Mouse (Mus musculus): ENCODE results near the gene Dhx32.

The Dhx32 gene

DNA sequence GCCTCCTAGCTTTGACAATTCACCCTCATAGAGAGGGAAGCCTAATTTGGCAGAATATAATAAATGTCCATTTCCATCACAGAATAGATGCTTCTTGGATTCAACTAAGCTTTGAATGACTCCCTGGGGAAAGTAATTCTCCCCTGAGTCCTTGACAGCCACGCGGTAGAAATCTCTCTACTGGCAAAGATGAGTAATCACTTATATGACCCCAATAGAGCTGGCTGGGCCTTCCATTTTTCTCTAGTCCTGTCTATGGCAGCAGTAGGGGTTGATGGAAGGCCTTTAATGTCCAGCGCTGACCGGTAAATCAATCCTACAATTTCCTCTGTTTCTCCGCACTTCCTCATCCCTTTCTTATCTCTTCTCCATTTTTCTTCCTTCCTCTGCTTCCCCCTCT, 7.3 kb downstream of the Dhx32 start:
- DNase-seq (ENCODE audit: extremely low spot score, low read depth, low spot score), result no peak

DNA sequence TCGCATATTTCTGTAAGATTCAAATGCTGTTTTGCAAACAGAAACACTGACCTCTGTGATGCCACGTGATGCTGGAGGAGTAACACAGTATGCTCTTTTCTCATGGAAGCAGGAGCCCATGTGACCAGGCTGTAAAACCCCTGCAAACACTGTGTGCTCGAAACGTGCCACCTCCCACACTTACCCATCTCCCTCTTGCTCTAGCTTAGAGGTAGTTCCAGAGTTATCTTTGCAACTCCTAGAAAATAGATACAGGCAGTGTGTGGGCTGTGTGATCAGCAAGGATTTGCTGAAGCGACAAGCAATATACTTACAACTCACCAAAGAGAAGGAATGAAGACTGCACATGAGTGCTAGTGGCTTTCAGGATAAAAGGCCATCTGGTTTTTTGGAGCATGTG, 14.0 kb downstream of the Dhx32 start:
- no peak for DNase-seq (ENCODE audit: extremely low spot score, low read depth, low spot score)

GRCm38 (mm10) chr7:133768027-133768426, 14.5 kb downstream of the Dhx32 start:
- DNase-seq (ENCODE audit: extremely low spot score, low read depth, low spot score), result no peak

- no peak for DNase-seq (ENCODE audit: extremely low spot score, low read depth, low spot score)
Observed at GRCm38 (mm10) chr7:133765849-133766243, 16.7 kb downstream of the Dhx32 start.

DNA sequence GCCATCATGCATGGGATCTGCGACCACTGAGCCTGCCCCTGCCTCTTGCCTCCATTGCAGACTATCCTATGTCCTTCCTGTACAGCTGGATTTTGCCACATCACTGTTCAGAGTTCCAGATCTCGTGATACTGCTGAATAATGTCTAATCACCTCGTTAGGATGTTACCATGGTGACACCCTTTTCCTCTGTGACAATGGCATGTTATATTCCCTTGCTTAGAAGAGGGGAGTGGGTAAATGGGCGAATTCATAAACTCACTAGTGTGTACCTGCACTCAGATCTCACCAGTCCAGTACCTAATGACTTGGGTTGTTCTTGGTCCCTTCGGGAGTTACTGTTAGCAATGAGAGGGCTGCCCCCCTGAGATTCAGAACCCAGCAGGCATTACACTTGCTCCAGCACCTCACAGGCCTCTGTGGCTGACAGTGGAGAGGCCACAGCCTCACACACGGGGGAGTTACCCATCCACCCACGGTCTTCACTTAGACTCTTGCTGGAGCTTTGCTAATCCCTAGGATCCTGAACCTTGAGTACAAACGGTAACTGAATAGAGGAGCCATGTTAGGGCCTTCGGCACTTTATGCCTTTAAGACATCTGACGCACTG, 17.2 kb downstream of the Dhx32 start:
- DNase-seq (ENCODE audit: extremely low spot score, low read depth, low spot score), result no peak

DNA sequence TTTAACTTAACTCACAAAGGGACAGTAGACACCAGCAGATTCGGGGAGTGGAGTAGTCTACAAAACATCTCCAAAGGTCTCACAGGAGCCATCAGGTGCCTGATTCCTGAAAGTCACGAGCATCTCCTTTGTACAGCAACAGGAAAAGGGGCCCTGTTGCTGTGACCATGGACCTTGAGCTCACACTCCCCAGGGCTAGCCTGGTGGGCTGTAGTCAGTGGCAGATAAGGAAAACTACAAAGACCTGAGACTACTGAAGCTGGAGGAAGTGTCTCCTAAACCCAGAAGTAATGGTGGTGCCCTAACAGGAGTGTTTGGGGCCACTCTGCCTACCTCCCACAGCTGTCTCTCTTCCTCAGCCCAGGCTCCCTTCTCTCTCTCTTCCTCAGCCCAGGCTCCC, 18.1 kb downstream of the Dhx32 start:
- DNase-seq (ENCODE audit: extremely low spot score, low read depth, low spot score), result no peak

DNA sequence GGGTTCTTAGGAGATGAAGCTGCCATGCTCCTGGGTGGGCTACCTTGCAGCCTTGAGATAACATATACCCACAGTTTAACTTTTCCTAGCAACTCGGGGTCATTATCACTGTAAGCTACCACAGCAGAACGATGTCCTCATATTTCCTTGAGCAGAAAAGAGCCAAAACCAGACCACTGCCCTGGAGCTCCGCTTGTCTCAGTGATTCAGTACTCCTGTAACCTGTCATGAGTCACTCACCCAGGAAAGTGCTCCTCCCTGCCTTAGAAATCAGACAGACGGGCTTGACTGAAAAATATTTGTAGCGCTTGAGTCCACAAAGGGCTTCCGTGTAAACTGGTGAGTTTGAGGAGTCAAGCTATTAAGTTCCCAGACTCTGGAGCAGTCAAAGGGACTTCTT, 19.8 kb downstream of the Dhx32 start:
- no peak for DNase-seq (ENCODE audit: extremely low spot score, low read depth, low spot score)

DNA sequence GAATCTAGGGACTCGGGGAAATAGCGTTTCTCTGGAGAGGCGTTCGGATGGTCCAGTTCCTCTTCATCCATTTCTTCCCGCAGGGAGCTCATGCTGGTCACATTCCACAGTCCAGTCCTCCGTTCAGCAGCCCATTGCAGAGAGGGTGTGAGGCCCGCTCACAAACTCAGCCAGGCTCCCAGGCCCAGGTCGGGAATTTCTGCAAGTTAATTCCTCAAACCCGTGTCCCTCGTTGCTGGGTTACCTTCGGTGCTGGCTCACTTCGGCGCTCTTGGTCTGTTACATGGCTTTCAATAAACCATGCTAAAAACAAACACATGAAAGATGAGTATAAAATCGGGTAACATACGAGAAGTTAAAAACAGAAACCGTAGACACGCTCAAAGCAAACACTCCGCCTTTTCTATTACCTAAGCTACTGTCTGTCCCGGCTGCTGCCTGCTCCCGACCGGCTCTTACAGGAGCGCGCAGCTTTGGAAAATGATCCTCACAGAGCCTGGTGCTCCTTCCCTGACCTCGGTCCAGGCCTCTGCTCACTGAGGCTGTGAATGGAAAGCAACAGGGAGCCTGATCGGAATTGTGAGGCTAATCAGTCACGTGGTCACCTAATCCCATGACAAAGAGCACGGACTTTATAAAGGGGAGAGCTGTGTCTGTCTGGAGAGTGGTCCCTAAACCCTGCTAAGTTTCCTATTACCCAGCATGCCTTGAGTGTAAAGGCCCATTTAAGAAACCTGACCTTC, 22.7 kb downstream of the Dhx32 start:
- no peak for DNase-seq (ENCODE audit: extremely low spot score, low read depth, low spot score)

GRCm38 (mm10) chr7:133758716-133759115, 23.8 kb downstream of the Dhx32 start:
- DNase-seq (ENCODE audit: extremely low spot score, low read depth, low spot score), result no peak

DNA sequence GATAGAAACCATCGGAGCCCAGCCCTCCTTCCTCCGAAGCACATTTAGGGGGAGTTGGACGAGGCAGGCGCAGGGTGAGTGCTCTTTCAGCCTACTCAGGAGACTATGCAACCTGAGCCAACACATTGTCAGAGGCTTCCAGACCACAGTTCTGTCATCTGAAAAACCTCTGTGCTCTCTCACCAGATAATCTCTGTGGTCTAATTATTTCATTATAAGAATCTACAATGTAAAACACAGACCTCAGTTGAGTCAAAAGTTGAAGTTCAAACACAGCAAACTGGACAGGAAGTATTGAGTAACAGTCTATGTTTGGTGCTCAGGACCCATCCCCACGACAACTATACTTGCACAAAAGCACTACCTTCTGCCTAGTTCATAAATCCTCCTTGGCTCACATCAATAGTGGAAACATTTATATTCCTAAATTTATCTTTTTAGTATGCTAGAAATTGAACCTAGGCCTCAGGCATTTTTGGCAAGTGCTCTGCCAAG, 24.5 kb downstream of the Dhx32 start:
- no peak for DNase-seq (ENCODE audit: extremely low spot score, low read depth, low spot score)

DNA sequence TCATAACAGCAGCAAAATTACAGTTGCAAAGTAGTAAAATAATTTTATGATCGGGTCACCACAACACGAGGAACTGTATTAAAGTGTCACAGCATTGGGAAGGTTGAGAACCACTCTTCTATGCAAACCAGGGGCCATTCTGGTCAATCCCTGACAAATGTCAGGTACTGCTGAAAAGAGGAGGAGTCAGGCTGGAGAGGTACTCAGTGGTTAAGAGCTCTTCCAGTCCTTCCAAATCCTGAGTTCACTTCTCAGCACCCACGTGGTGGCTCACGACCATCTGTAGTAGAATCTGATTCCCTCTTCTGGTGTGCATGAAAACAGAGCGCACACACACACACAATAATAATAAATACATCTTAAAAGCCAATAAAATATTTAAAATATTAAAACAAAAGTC, 31.4 kb downstream of the Dhx32 start:
- DNase-seq (ENCODE audit: extremely low spot score, low read depth, low spot score), result no peak

DNA sequence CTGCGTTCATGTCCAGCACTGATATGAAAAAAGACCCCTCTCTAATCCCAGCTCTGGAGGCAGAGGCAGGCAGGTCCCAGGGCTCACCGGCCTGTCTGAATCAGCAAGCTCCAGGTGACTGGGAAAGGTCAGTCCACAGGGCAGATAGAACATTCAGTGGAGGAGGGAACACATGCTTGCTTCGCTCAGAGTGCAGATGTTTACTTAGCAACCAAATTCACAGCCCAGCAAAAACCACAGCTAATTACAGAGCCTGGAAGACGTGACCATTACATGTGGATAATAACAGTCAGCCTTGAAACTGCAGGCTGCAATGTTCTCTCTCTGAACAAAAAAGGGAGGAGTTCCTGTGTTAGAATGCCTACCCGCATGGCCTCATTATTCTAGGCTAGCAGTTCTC, 31.9 kb downstream of the Dhx32 start:
- no peak for DNase-seq (ENCODE audit: extremely low spot score, low read depth, low spot score)

- no peak for DNase-seq (ENCODE audit: extremely low spot score, low read depth, low spot score)
Observed at GRCm38 (mm10) chr7:133748753-133749152, 33.8 kb downstream of the Dhx32 start.

- no peak for DNase-seq (ENCODE audit: extremely low spot score, low read depth, low spot score)
Observed at GRCm38 (mm10) chr7:133747372-133747771, 35.2 kb downstream of the Dhx32 start.

DNA sequence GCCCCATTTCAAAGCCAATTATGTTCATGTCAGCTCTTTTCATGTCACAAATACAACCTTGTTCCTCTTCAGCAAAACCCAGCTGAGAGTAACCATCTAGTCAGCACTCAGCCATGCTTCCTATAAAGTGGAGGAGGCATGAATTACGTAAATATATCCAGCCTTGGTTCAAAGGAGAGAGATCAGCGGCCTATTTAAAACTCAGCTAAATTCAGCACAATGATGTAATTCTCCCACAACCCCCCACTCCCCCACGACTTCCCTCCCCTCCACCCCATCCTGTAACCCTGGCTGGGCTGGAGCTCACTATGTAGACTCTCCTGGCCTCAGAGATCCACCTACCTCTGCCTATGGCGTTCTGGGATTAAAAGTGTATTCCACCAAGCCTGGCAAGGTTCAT, 37.8 kb downstream of the Dhx32 start:
- DNase-seq (ENCODE audit: extremely low spot score, low read depth, low spot score), result no peak

GRCm38 (mm10) chr7:133744209-133744608, 38.3 kb downstream of the Dhx32 start:
- no peak for DNase-seq (ENCODE audit: extremely low spot score, low read depth, low spot score)

DNA sequence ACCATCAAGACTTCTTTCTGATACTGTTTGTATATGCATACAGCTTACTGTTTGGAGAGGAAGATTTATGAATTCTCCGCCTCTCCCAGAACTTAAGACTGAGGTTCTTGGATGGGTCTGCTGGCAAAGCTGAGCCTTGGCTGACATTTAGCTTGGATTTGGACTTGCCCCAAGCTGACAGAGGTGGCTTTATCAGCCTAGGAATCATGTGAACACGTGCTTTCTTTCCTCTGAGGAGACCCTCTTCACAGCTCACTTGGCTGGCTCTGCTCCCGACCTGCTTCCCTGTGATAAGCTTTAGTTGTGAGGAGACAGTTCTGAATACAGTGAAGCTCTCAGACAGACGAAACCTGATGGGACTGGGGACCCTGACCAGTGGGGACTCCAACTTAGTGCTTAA, 38.9 kb downstream of the Dhx32 start:
- no peak for DNase-seq (ENCODE audit: extremely low spot score, low read depth, low spot score)

GRCm38 (mm10) chr7:133742530-133743325, 39.8 kb downstream of the Dhx32 start:
- DNase-seq (ENCODE audit: extremely low spot score, low read depth, low spot score), result no peak

GRCm38 (mm10) chr7:133740558-133740957, 42.0 kb downstream of the Dhx32 start:
- DNase-seq (ENCODE audit: extremely low spot score, low read depth, low spot score), result no peak

- no peak for DNase-seq (ENCODE audit: extremely low spot score, low read depth, low spot score)
Observed at GRCm38 (mm10) chr7:133731971-133732645, 50.4 kb downstream of the Dhx32 start.

Data from hindlimb bud, embryonic 11.5 days (tissue).